19 mouse cellular contexts compared by ENCODE assay signal in the genomic region with DNA sequence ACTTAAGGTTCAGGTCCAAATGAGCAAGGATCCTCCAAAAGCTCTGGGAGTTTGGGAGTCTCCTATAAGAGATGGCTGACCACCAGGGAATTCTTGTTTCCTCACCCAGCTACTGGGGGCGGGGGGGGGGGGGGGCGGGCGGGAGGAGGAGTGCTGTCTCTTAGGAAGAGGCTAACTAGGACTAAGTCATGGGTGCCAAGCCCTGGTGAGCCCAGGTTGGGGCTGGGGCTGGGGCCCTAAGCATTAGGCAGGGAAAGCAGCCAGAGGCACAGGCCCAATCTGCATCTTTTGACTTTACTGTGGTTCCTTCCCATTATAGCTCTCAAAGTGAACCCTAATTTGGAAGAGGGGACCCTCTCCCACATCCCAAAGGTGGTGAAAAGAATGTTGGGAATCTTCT. TPM values are rescaled to one million over a fixed set of nuclear protein-coding genes. Genes with fewer than 3 reads are reported as not detected.
A peak's percentile ranks its signal among the peaks of the same experiment; 100 is the strongest.
DNase-seq lines count a peak whose midpoint lies in the region; ATAC-seq and TF ChIP-seq lines count a peak whose summit lies in the region.
"Had no signal": no experiment of that assay in that cellular context is flagged by ENCODE, and none has a peak within 500 bp of the region (broad histone marks: within the 10 kb centered on the region; RNA-seq: fewer than 3 reads in every experiment).

No protein-coding gene starts in this region.

- no peaks in the 10 kb centered on the region for H3K36me3 ChIP-seq in kidney, embryonic 15.5 days
- H3K36me3 ChIP-seq in intestine, embryonic 15.5 days = no peaks in the 10 kb centered on the region
- no peaks in the 10 kb centered on the region for H3K36me3 ChIP-seq in small intestine, adult 2 months (ENCODE audit: control insufficient read depth, insufficient read depth, low read length)
- H3K36me3 ChIP-seq in lung, postnatal 0 days (ENCODE audit: insufficient read depth, low read length) = no peaks in the 10 kb centered on the region
- H3K36me3 ChIP-seq: embryonic facial prominence, embryonic 12.5 days; liver, embryonic 12.5 days; midbrain, embryonic 13.5 days had no signal

- TF ChIP-seq EP300 in lung, postnatal 0 days (IDR thresholded peaks at IDR 0.05) = no peak

- no peaks in the 10 kb centered on the region for H3K9me3 ChIP-seq in kidney, embryonic 15.5 days (replicated peaks)
- no peaks in the 10 kb centered on the region for H3K9me3 ChIP-seq in intestine, embryonic 15.5 days
- no peaks in the 10 kb centered on the region for H3K9me3 ChIP-seq in lung, postnatal 0 days (ENCODE audit: low read length)
- H3K9me3 ChIP-seq: embryonic facial prominence, embryonic 12.5 days; liver, embryonic 12.5 days; midbrain, embryonic 13.5 days had no signal

- no peak for ATAC-seq in kidney, embryonic 15.5 days (replicated peaks; ENCODE audit: low FRiP score)
- no peak for ATAC-seq in intestine, embryonic 15.5 days
- ATAC-seq in lung, postnatal 0 days = no peak
- no peak for ATAC-seq in megakaryocyte, adult 5-6 weeks (ENCODE audit: poor library complexity, severe bottlenecking)
- ATAC-seq: liver, embryonic 12.5 days; midbrain, embryonic 13.5 days had no signal

- H3K27me3 ChIP-seq in kidney, embryonic 15.5 days = peaks cover 76% of the 10 kb centered on the region
- H3K27me3 ChIP-seq in intestine, embryonic 15.5 days (replicated peaks) = peaks cover 77% of the 10 kb centered on the region
- H3K27me3 ChIP-seq in small intestine, adult 2 months (ENCODE audit: control insufficient read depth, insufficient read depth, low read length) = peaks cover 43% of the 10 kb centered on the region
- H3K27me3 ChIP-seq in lung, postnatal 0 days (replicated peaks; ENCODE audit: insufficient read depth, low read length) = peaks cover 62% of the 10 kb centered on the region

- H3K4me2 ChIP-seq in kidney, embryonic 15.5 days = peak overlapping the region; percentile 47
- H3K4me2 ChIP-seq in intestine, embryonic 15.5 days (replicated peaks) = peak overlapping the region; percentile 36; the same call in 1 of the 2 replicates
- no peak overlapping the region for H3K4me2 ChIP-seq in lung, postnatal 0 days (replicated peaks; ENCODE audit: low read depth, low read length)
- H3K4me2 ChIP-seq: embryonic facial prominence, embryonic 12.5 days; liver, embryonic 12.5 days; midbrain, embryonic 13.5 days had no signal

- no CpG with 5 or more reads among the region's 3 CpGs for WGBS in kidney, embryonic 15.5 days
- 0% methylated on average over 3 of the region's 3 CpGs for WGBS in intestine, embryonic 15.5 days
- 0% methylated on average over 2 of the region's 3 CpGs for WGBS in small intestine, adult 2 months
- 8% methylated on average over 2 of the region's 3 CpGs for WGBS in lung, postnatal 0 days

- DNase-seq in kidney, adult 8-10 months = no peak
- peak; percentile 36 for DNase-seq in embryo, embryonic 9.5 days (ENCODE audit: extremely low spot score)
- DNase-seq in lung, postnatal 0 days (ENCODE audit: low spot score) = no peak
- no peak for DNase-seq in adrenal gland, postnatal 4 days (ENCODE audit: low spot score in 2 of 2)
- DNase-seq: cerebellum, adult 9-10 months; heart, adult 2 months; heart, postnatal 14 days; kidney, postnatal 25 days; lung, postnatal 10 days had no signal

- H3K9ac ChIP-seq in kidney, embryonic 15.5 days = no peak overlapping the region
- no peak overlapping the region for H3K9ac ChIP-seq in intestine, embryonic 15.5 days
- H3K9ac ChIP-seq in lung, postnatal 0 days (replicated peaks; ENCODE audit: low read depth) = no peak overlapping the region
- H3K9ac ChIP-seq: embryonic facial prominence, embryonic 12.5 days; liver, embryonic 12.5 days; midbrain, embryonic 13.5 days had no signal

- peaks cover 76% of the 10 kb centered on the region for H3K4me1 ChIP-seq in kidney, embryonic 15.5 days
- peaks cover 24% of the 10 kb centered on the region for H3K4me1 ChIP-seq in intestine, embryonic 15.5 days (replicated peaks)
- H3K4me1 ChIP-seq in small intestine, adult 2 months (ENCODE audit: control insufficient read depth, insufficient read depth, insufficient read length, low read length) = 0 out of 2 replicates have a peak, but pooled peaks cover 2% of the 10 kb centered on the region
- no peaks in the 10 kb centered on the region for H3K4me1 ChIP-seq in lung, postnatal 0 days (ENCODE audit: insufficient read depth, low read depth, low read length)
- H3K4me1 ChIP-seq: embryonic facial prominence, embryonic 12.5 days; liver, embryonic 12.5 days had no signal

- 0 out of 2 replicates have a peak overlapping the region, but pooled peaks have one; percentile 19 for H3K4me3 ChIP-seq in kidney, embryonic 15.5 days (replicated peaks)
- no peak overlapping the region for H3K4me3 ChIP-seq in intestine, embryonic 15.5 days (replicated peaks)
- H3K4me3 ChIP-seq in small intestine, adult 2 months (ENCODE audit: low read depth, low read length) = no peak overlapping the region
- no peak overlapping the region for H3K4me3 ChIP-seq in lung, postnatal 0 days (ENCODE audit: low read depth, low read length)
- H3K4me3 ChIP-seq: embryonic facial prominence, embryonic 12.5 days; heart, adult 2 months; liver, embryonic 12.5 days; midbrain, embryonic 13.5 days had no signal

- TF ChIP-seq CTCF in small intestine, adult 2 months (IDR thresholded peaks at IDR 0.05; ENCODE audit: extremely low read depth, insufficient read length, insufficient replicate concordance, low read depth, low read length) = no peak
- no peak for TF ChIP-seq CTCF in lung, postnatal 0 days (IDR thresholded peaks at IDR 0.05)

- no peak for TF ChIP-seq POLR2A in small intestine, adult 2 months (IDR thresholded peaks at IDR 0.05; ENCODE audit: low read depth, low read length)

- H3K27ac ChIP-seq in kidney, embryonic 15.5 days = peak overlapping the region; percentile 72
- H3K27ac ChIP-seq in intestine, embryonic 15.5 days = no peak overlapping the region
- H3K27ac ChIP-seq in small intestine, adult 2 months (ENCODE audit: insufficient read depth, low read depth, low read length) = 0 out of 2 replicates have a peak overlapping the region, but pooled peaks have one; percentile 10
- H3K27ac ChIP-seq in lung, postnatal 0 days (ENCODE audit: low read length) = no peak overlapping the region
- H3K27ac ChIP-seq: embryonic facial prominence, embryonic 12.5 days; heart, adult 2 months; liver, embryonic 12.5 days; midbrain, embryonic 13.5 days had no signal

RNA-seq across cellular contexts. Expression of gene Hoxc4, which starts 13.4 kb away (rescaled TPM):
- 7.9 and 10.2 TPM in 2 replicates for polyA plus RNA-seq in kidney, embryonic 15.5 days (2015; fragmentation: Nextera tagmentation; extraction: Ambion mirVana)
- polyA plus RNA-seq in intestine, embryonic 15.5 days (2015; fragmentation: Nextera tagmentation; extraction: Ambion mirVana) = 9.5 and 10.6 TPM in 2 replicates
- polyA plus RNA-seq in small intestine, adult 2 months (2012; rRNA removed) = 0.38 and 2.1 TPM in 2 replicates
- polyA plus RNA-seq in lung, postnatal 0 days (2015; fragmentation: Nextera tagmentation; extraction: Ambion mirVana) = 0.21 and 0.23 TPM in 2 replicates
- 10 to 100 TPM; 11.3 to 13.4 TPM for total RNA-seq in adrenal gland, postnatal 4 days (2021)
- total RNA-seq in megakaryocyte, adult 5-6 weeks (2015) = not detected in 2 replicates
- not detected in 2 replicates for total RNA-seq in megakaryocyte, adult 5-6 weeks (2017)
- total RNA-seq: heart, adult 2 months; layer of hippocampus, postnatal 10 days; left cerebral cortex, postnatal 36 days had no signal
- polyA plus RNA-seq: forebrain, embryonic 11.5 days had no signal

RNA-seq across cellular contexts. Expression of gene Hoxc6, which starts 34.1 kb away (rescaled TPM):
- 10.9 and 11.0 TPM in 2 replicates for polyA plus RNA-seq in kidney, embryonic 15.5 days (2015; fragmentation: Nextera tagmentation; extraction: Ambion mirVana)
- 5.7 and 6.1 TPM in 2 replicates for polyA plus RNA-seq in intestine, embryonic 15.5 days (2015; fragmentation: Nextera tagmentation; extraction: Ambion mirVana)
- 0.05 and 5.0 TPM in 2 replicates for polyA plus RNA-seq in small intestine, adult 2 months (2012; rRNA removed)
- polyA plus RNA-seq in lung, postnatal 0 days (2015; fragmentation: Nextera tagmentation; extraction: Ambion mirVana) = not detected in 2 replicates
- total RNA-seq in adrenal gland, postnatal 4 days (2021) = 10 to 100 TPM; 40.3 to 41.5 TPM
- not detected in 2 replicates for total RNA-seq in megakaryocyte, adult 5-6 weeks (2015)
- total RNA-seq in megakaryocyte, adult 5-6 weeks (2017) = not detected in 2 replicates
- total RNA-seq: heart, adult 2 months; heart, postnatal 14 days; layer of hippocampus, postnatal 10 days; left cerebral cortex, postnatal 36 days had no signal
- polyA plus RNA-seq: embryonic facial prominence, embryonic 12.5 days; forebrain, embryonic 11.5 days; heart, adult 2 months; midbrain, embryonic 13.5 days had no signal

RNA-seq across cellular contexts. Expression of gene Hoxc8, which starts 41.8 kb away (rescaled TPM):
- 8.7 and 11.1 TPM in 2 replicates for polyA plus RNA-seq in kidney, embryonic 15.5 days (2015; fragmentation: Nextera tagmentation; extraction: Ambion mirVana)
- 6.2 and 7.0 TPM in 2 replicates for polyA plus RNA-seq in intestine, embryonic 15.5 days (2015; fragmentation: Nextera tagmentation; extraction: Ambion mirVana)
- polyA plus RNA-seq in small intestine, adult 2 months (2012; rRNA removed) = 1.8 TPM in 1 of 2 replicates, not detected in the other
- polyA plus RNA-seq in lung, postnatal 0 days (2015; fragmentation: Nextera tagmentation; extraction: Ambion mirVana) = not detected in 2 replicates
- total RNA-seq in adrenal gland, postnatal 4 days (2021) = 10 to 100 TPM; 22.2 to 22.7 TPM
- not detected in 2 replicates for total RNA-seq in megakaryocyte, adult 5-6 weeks (2015)
- not detected in 2 replicates for total RNA-seq in megakaryocyte, adult 5-6 weeks (2017)
- total RNA-seq: heart, adult 2 months; heart, postnatal 14 days; layer of hippocampus, postnatal 10 days; left cerebral cortex, postnatal 36 days had no signal
- polyA plus RNA-seq: embryonic facial prominence, embryonic 12.5 days; forebrain, embryonic 11.5 days; heart, adult 2 months; midbrain, embryonic 13.5 days had no signal

RNA-seq across cellular contexts. Expression of gene Hoxc9, which starts 55.9 kb away (rescaled TPM):
- 10.0 and 10.7 TPM in 2 replicates for polyA plus RNA-seq in kidney, embryonic 15.5 days (2015; fragmentation: Nextera tagmentation; extraction: Ambion mirVana)
- 1.3 and 1.4 TPM in 2 replicates for polyA plus RNA-seq in intestine, embryonic 15.5 days (2015; fragmentation: Nextera tagmentation; extraction: Ambion mirVana)
- polyA plus RNA-seq in small intestine, adult 2 months (2012; rRNA removed) = 0.22 TPM in 1 of 2 replicates, not detected in the other
- polyA plus RNA-seq in lung, postnatal 0 days (2015; fragmentation: Nextera tagmentation; extraction: Ambion mirVana) = not detected in 2 replicates
- total RNA-seq in adrenal gland, postnatal 4 days (2021) = 1 to 10 TPM; 3.0 to 4.8 TPM
- total RNA-seq in megakaryocyte, adult 5-6 weeks (2015) = not detected in 2 replicates
- not detected in 2 replicates for total RNA-seq in megakaryocyte, adult 5-6 weeks (2017)
- total RNA-seq: heart, adult 2 months; heart, postnatal 14 days; layer of hippocampus, postnatal 10 days; left cerebral cortex, postnatal 36 days had no signal
- polyA plus RNA-seq: embryonic facial prominence, embryonic 12.5 days; forebrain, embryonic 11.5 days; heart, adult 2 months; liver, embryonic 12.5 days; midbrain, embryonic 13.5 days had no signal

Comparison
In these comparisons a context has a peak if more than half of its experiments do, and no peak if none do; other contexts are left out.
1. H3K27ac ChIP-seq: peak in kidney, embryonic 15.5 days (single experiment) and small intestine, adult 2 months (single experiment); none in intestine, embryonic 15.5 days (single experiment) and lung, postnatal 0 days (single experiment).